Mouse (Mus musculus): Measurements from ENCODE around the gene Snx12. TPM values are rescaled to one million over a fixed set of nuclear protein-coding genes. Genes with fewer than 3 reads are reported as not detected.

The Snx12 gene
- polyA plus RNA-seq (2012; fragmentation: generic; extraction: Trizol) = 46.3 TPM

DNA sequence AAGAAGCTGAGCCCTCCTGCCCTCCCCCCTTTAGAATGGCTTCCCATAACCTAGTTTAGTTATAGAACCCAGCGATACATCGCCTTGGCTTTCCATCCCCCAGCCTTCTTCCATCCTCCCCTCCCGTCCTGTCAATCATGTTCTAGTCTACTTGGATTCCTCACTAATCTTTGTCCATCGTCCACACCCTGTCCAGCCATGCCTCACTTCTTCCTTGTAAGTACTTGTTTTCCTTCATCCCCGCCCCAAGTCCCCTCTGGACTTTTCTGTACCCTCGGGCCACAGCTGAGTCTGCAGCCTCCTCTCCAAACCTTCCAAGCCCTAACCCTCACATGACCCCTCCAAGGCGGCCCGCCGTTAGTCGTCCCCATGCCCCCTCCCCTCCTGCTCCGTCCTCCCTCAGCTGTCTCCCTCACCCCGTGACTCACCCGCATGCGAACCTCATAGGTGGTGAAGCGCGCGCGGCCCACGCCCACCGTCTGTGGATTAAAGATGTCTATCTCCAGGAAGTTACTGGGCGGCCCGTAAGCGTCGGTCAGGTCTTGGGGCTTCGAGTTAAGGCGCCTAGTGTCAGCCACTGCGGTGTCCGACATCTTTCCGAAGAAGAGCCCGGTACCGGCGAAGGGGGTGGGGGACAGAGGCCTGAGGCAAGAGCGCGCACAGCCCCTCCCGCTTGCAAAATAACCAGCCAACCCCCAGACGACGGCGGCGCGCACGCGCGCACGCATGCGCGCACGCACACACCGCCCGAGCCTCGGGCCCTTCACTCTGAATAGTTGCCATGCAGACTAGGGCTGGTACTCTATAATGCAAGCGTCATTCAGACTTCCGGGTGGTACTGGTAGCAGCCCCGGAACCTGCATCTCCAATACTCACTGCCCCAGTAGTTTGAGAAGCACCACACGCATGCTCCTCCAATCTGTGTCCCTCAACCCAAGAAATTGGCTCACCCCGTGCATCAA, at the start of gene Snx12:
Gene Snx12 (minus strand): TSS at position 730 of the 962 bp plus-strand sequence.
- H3K27me3 ChIP-seq (ENCODE audit: control insufficient read depth, insufficient read depth, insufficient read length) = no peaks in the 10 kb centered on the region
- H3K36me3 ChIP-seq (ENCODE audit: control insufficient read depth, insufficient read depth) = no peaks in the 10 kb centered on the region
- H3ac ChIP-seq (ENCODE audit: control insufficient read depth, insufficient read length) = peak within 1 kb of the TSS; percentile 71
- peak within 1 kb of the TSS; percentile 75 for H3K4me3 ChIP-seq
- H3K79me2 ChIP-seq (ENCODE audit: control insufficient read depth, insufficient read depth) = peaks cover 33% of the 10 kb centered on the region
- peak within 1 kb of the TSS; percentile 74 for H3K4me2 ChIP-seq (ENCODE audit: low read depth)
- TF ChIP-seq POLR2A (IDR thresholded peaks at IDR 0.05; ENCODE audit: insufficient read length, low read depth) (peak; percentile 53), MAX (IDR thresholded peaks at IDR 0.05; ENCODE audit: low read depth) (no peak), SRF (IDR thresholded peaks at IDR 0.05; ENCODE audit: control insufficient read depth, insufficient read length, low read depth) (peak; percentile 17), CEBPB (IDR thresholded peaks at IDR 0.05; ENCODE audit: insufficient read depth, poor library complexity, severe bottlenecking) (no peak), TCF3 (IDR thresholded peaks at IDR 0.05; ENCODE audit: insufficient read length, low read depth) (no peak), MYOG (IDR thresholded peaks at IDR 0.05; ENCODE audit: control insufficient read depth in 1 of 3, insufficient read depth in 1 of 3, insufficient read length in 2 of 3, low read depth in 2 of 3) (peak in 2 of 3 experiments; percentile 58 to 83), REST (IDR thresholded peaks at IDR 0.05; ENCODE audit: insufficient read depth, insufficient read length) (no peak), MYOD1 (IDR thresholded peaks at IDR 0.05; ENCODE audit: control insufficient read depth in 1 of 3, insufficient read length in 2 of 3, low read depth in 2 of 3) (peak in 2 of 3 experiments; percentile 59 to 82), TCF12 (IDR thresholded peaks at IDR 0.05; ENCODE audit: insufficient read depth, poor library complexity, severe bottlenecking) (no peak), POLR2AphosphoS2 (IDR thresholded peaks at IDR 0.05; ENCODE audit: insufficient read length, low read depth) (peak; percentile 21), USF1 (IDR thresholded peaks at IDR 0.05; ENCODE audit: low read depth) (peak; percentile 29), E2F4 (IDR thresholded peaks at IDR 0.05; ENCODE audit: insufficient read depth) (no peak)

DNA sequence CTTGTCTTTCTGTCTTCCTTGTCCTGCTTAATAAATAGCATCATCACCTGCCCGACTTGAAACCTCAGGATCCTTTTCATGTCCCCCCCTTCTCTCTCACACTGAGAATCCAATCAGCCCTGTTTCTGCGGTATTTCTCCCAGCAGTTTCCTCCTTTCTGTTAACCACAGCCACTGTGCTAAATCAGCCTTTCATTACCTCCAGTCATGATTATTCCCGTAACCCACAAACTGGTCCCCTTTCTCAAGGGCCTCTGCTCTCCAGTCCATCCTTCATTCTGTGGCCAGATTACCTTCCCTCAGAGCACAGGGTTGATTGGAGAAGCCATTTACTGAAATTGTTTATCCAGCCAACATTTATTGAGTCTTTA, 46.4 kb upstream of the Snx12 start, which contains the start of gene Gm20489:
Gene Gm20489 (minus strand): TSS at position 269 of the 370 bp plus-strand sequence.
- Histone ChIP-seq H3K27me3 (ENCODE audit: control insufficient read depth, insufficient read depth, insufficient read length) (no peaks in the 10 kb centered on the region), H3K4me3 (no peak within 1 kb of the TSS), H3K79me2 (ENCODE audit: control insufficient read depth, insufficient read depth) (no peaks in the 10 kb centered on the region), H3K4me2 (ENCODE audit: low read depth) (peak within 1 kb of the TSS; percentile 12), H3ac (ENCODE audit: control insufficient read depth, insufficient read length) (no peak within 1 kb of the TSS), H3K36me3 (ENCODE audit: control insufficient read depth, insufficient read depth) (no peaks in the 10 kb centered on the region)
- TF ChIP-seq REST (IDR thresholded peaks at IDR 0.05; ENCODE audit: insufficient read depth, insufficient read length) = no peak
- no peak for TF ChIP-seq POLR2AphosphoS2 (IDR thresholded peaks at IDR 0.05; ENCODE audit: insufficient read length, low read depth)
- no peak for TF ChIP-seq USF1 (IDR thresholded peaks at IDR 0.05; ENCODE audit: low read depth)
- no peak for TF ChIP-seq CEBPB (IDR thresholded peaks at IDR 0.05; ENCODE audit: insufficient read depth, poor library complexity, severe bottlenecking)
- TF ChIP-seq MYOG (IDR thresholded peaks at IDR 0.05; ENCODE audit: control insufficient read depth in 1 of 3, insufficient read depth in 1 of 3, insufficient read length in 2 of 3, low read depth in 2 of 3) = no peak
- TF ChIP-seq POLR2A (IDR thresholded peaks at IDR 0.05; ENCODE audit: insufficient read length, low read depth) = no peak
- no peak for TF ChIP-seq MYOD1 (IDR thresholded peaks at IDR 0.05; ENCODE audit: control insufficient read depth in 1 of 3, insufficient read length in 2 of 3, low read depth in 2 of 3)
- TF ChIP-seq TCF12 (IDR thresholded peaks at IDR 0.05; ENCODE audit: insufficient read depth, poor library complexity, severe bottlenecking) = no peak
- TF ChIP-seq E2F4 (IDR thresholded peaks at IDR 0.05; ENCODE audit: insufficient read depth) = no peak
- no peak for TF ChIP-seq MAX (IDR thresholded peaks at IDR 0.05; ENCODE audit: low read depth)
- TF ChIP-seq TCF3 (IDR thresholded peaks at IDR 0.05; ENCODE audit: insufficient read length, low read depth) = no peak
- no peak for TF ChIP-seq SRF (IDR thresholded peaks at IDR 0.05; ENCODE audit: control insufficient read depth, insufficient read length, low read depth)

- TF ChIP-seq MYOG (IDR thresholded peaks at IDR 0.05; ENCODE audit: control insufficient read depth in 1 of 3, insufficient read depth in 1 of 3, insufficient read length in 2 of 3, low read depth in 2 of 3) = no peak
- no peak for TF ChIP-seq SRF (IDR thresholded peaks at IDR 0.05; ENCODE audit: control insufficient read depth, insufficient read length, low read depth)
- no peak for TF ChIP-seq REST (IDR thresholded peaks at IDR 0.05; ENCODE audit: insufficient read depth, insufficient read length)
- TF ChIP-seq POLR2A (IDR thresholded peaks at IDR 0.05; ENCODE audit: insufficient read length, low read depth) = no peak
- Histone ChIP-seq H3ac (ENCODE audit: control insufficient read depth, insufficient read length) (no peak within 1 kb of the TSS), H3K27me3 (ENCODE audit: control insufficient read depth, insufficient read depth, insufficient read length) (no peaks in the 10 kb centered on the region), H3K4me2 (ENCODE audit: low read depth) (peak within 1 kb of the TSS; percentile 12), H3K36me3 (ENCODE audit: control insufficient read depth, insufficient read depth) (no peaks in the 10 kb centered on the region), H3K4me3 (no peak within 1 kb of the TSS), H3K79me2 (ENCODE audit: control insufficient read depth, insufficient read depth) (no peaks in the 10 kb centered on the region)
Observed at GRCm38 (mm10) chrX:101268025-101268754, 45.8 kb upstream of the Snx12 start, which contains the start of gene Il2rg. TSS of gene Il2rg (minus strand) at chrX:101268255.

DNA sequence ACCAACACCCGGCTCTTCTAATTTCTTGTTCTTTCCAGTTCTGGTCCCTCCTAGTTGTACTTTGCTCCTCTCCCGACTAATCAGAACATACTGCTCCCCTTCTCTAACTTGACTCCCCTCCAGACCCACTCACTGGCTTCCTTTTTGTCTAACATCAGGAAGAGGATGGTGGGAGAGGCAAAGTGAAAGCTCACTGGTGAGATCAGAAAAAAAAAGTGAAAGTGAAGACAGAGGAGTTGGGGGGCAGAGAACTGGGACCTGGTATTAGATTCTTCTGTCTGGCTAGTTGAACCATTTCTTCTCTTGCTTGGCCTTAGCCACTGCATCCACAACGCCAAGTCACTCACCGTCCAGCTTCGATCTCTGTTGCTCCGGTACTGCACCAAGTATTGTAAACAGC, 44.3 kb upstream of the Snx12 start:
- Histone ChIP-seq H3K4me2 (ENCODE audit: low read depth) (no peak overlapping the region), H3K27me3 (ENCODE audit: control insufficient read depth, insufficient read depth, insufficient read length) (no peaks in the 10 kb centered on the region), H3K36me3 (ENCODE audit: control insufficient read depth, insufficient read depth) (no peaks in the 10 kb centered on the region), H3K79me2 (ENCODE audit: control insufficient read depth, insufficient read depth) (no peaks in the 10 kb centered on the region), H3ac (ENCODE audit: control insufficient read depth, insufficient read length) (no peak overlapping the region), H3K4me3 (no peak overlapping the region)
- TF ChIP-seq TCF12 (IDR thresholded peaks at IDR 0.05; ENCODE audit: insufficient read depth, poor library complexity, severe bottlenecking) (no peak), MYOD1 (IDR thresholded peaks at IDR 0.05; ENCODE audit: control insufficient read depth in 1 of 3, insufficient read length in 2 of 3, low read depth in 2 of 3) (no peak), USF1 (IDR thresholded peaks at IDR 0.05; ENCODE audit: low read depth) (no peak), MAX (IDR thresholded peaks at IDR 0.05; ENCODE audit: low read depth) (no peak), MYOG (IDR thresholded peaks at IDR 0.05; ENCODE audit: control insufficient read depth in 1 of 3, insufficient read depth in 1 of 3, insufficient read length in 2 of 3, low read depth in 2 of 3) (no peak), SRF (IDR thresholded peaks at IDR 0.05; ENCODE audit: control insufficient read depth, insufficient read length, low read depth) (no peak), CEBPB (IDR thresholded peaks at IDR 0.05; ENCODE audit: insufficient read depth, poor library complexity, severe bottlenecking) (no peak), E2F4 (IDR thresholded peaks at IDR 0.05; ENCODE audit: insufficient read depth) (no peak), POLR2A (IDR thresholded peaks at IDR 0.05; ENCODE audit: insufficient read length, low read depth) (no peak)
